Mouse (Mus musculus) fat pad, adult 2 months (tissue): Measurements from ENCODE around the gene Olfr1359.
A peak's percentile ranks its signal among the peaks of the same experiment; 100 is the strongest.
"Not testable (repeated sequence)": the region's sequence is repeated elsewhere in the genome, so short reads cannot be mapped to it uniquely, and the experiment has no call there.

Experiments
- DNase-seq: peaks from one replicate; pipeline ENCODE4 v3.0.0-alpha.2; 2011; ENCODE audit warnings: low read depth, low spot score; ENCODE audit errors: extremely low read depth

The Olfr1359 gene

GRCm38 (mm10) chr13:21697811-21698210 lies at the start of gene Olfr1359:
Gene Olfr1359, plus strand, starts transcription at chr13:21698111.
- DNase-seq = no peak

- DNase-seq = no peak
Measured at GRCm38 (mm10) chr13:21663286-21663685, 34.6 kb upstream of the Olfr1359 start, which contains the start of gene Olfr1361. Gene Olfr1361, minus strand, starts transcription at chr13:21663386.

- no peak for DNase-seq
Measured at GRCm38 (mm10) chr13:21677305-21677704, 20.6 kb upstream of the Olfr1359 start, which contains the start of gene Olfr1360. Gene Olfr1360, minus strand, starts transcription at chr13:21677405.

GRCm38 (mm10) chr13:21706669-21707068 lies 8.8 kb downstream of the Olfr1359 start:
- no peak for DNase-seq

- DNase-seq = no peak
Measured at GRCm38 (mm10) chr13:21710031-21710711, 12.3 kb downstream of the Olfr1359 start.

GRCm38 (mm10) chr13:21710821-21711525 lies 13.1 kb downstream of the Olfr1359 start:
- no peak for DNase-seq

GRCm38 (mm10) chr13:21711698-21712097 lies 13.8 kb downstream of the Olfr1359 start:
- no peak for DNase-seq

GRCm38 (mm10) chr13:21714725-21715124 lies 16.8 kb downstream of the Olfr1359 start:
- DNase-seq = no peak

GRCm38 (mm10) chr13:21715131-21715863 lies 17.4 kb downstream of the Olfr1359 start:
- DNase-seq = no peak

GRCm38 (mm10) chr13:21715864-21716539 lies 18.1 kb downstream of the Olfr1359 start, which contains the start of the genes Hist1h2bl and Hist1h2ai:
Gene Hist1h2bl, minus strand, starts transcription at chr13:21716143.
Gene Hist1h2ai, plus strand, starts transcription at chr13:21716422.
- peak; percentile 76 for DNase-seq

- not testable (repeated sequence) for DNase-seq
Measured at GRCm38 (mm10) chr13:21716540-21717391, 18.9 kb downstream of the Olfr1359 start.

- DNase-seq = not testable (repeated sequence)
Measured at GRCm38 (mm10) chr13:21717397-21718357, 19.8 kb downstream of the Olfr1359 start, which contains the start of gene Hist1h3h. Gene Hist1h3h, plus strand, starts transcription at chr13:21717659.

- no peak for DNase-seq
Measured at GRCm38 (mm10) chr13:21718381-21719080, 20.6 kb downstream of the Olfr1359 start.

- DNase-seq = not testable (repeated sequence)
Measured at GRCm38 (mm10) chr13:21721107-21721756, 23.3 kb downstream of the Olfr1359 start.

GRCm38 (mm10) chr13:21721757-21722372 lies 24.0 kb downstream of the Olfr1359 start, which contains the start of gene Hist1h2bm:
Gene Hist1h2bm, plus strand, starts transcription at chr13:21722044.
- DNase-seq = peak; percentile 86

- DNase-seq = no peak
Measured at GRCm38 (mm10) chr13:21722373-21722925, 24.5 kb downstream of the Olfr1359 start.
